Mouse (Mus musculus): Measurements from ENCODE around the gene Snf8. TPM values are rescaled to one million over a fixed set of nuclear protein-coding genes. Genes with fewer than 3 reads are reported as not detected.

The Snf8 gene
- total and polyA plus RNA-seq, 3 experiments: 70.8 to 199 (median 113) TPM

DNA sequence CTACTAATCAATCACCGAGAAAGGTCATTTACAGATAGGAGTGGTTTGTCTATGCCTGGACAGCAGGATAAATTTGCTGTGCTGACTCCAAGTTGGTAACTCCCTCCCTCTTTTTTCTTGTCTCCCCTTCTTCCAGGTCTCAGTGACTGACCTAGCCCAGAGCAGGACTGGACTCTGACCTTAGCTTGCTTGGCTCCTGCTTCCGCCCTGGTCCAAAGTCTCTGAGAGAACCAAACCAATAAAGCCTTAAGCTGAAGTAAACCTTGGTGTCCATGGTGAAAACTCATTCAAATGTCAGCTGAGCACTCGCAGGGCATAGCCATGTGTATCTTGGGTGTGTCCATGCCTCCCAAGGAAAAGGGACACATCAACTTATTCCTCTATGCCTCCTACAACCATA lies 4.1 kb upstream of the Snf8 start:
- H3K9ac ChIP-seq (ENCODE audit: insufficient read depth, low read depth): no peak overlapping the region
- no peak overlapping the region for H3K4me2 ChIP-seq (ENCODE audit: insufficient read depth, low read depth, poor library complexity, severe bottlenecking)
- peaks cover 4% of the 10 kb centered on the region for H3K27me3 ChIP-seq (replicated peaks)
- peaks cover 0 to 1% of the 10 kb centered on the region in 2 experiments for H3K36me3 ChIP-seq (replicated peaks in 1 of 2; ENCODE audit: control insufficient read depth in 1 of 2, insufficient read depth in 1 of 2, low read length in 1 of 2)
- DNase-seq (ENCODE audit: extremely low read depth): no peak
- H3K4me3 ChIP-seq (replicated peaks in 1 of 3; ENCODE audit: low read depth in 2 of 3, low read length in 2 of 3, poor library complexity in 1 of 3): no peak overlapping the region
- no peak overlapping the region for H3K27ac ChIP-seq (ENCODE audit: insufficient read depth, low read depth)
- peaks cover 2 to 16% of the 10 kb centered on the region in 2 experiments; a peak in 2 of 4 replicates for H3K4me1 ChIP-seq (ENCODE audit: control insufficient read depth in 1 of 2, insufficient read depth in 2 of 2)
- peaks cover 8% of the 10 kb centered on the region for H3K79me2 ChIP-seq (replicated peaks; ENCODE audit: control insufficient read depth, extremely low read depth, insufficient read depth, poor library complexity, severe bottlenecking)
- in situ Hi-C loops (cut with MboI; ENCODE audit: low pct_ligation_motif_present, low pct_unique_long_range_greater_than_20kb, low sequenced_read_pairs): no loop called here
- no peaks in the 10 kb centered on the region for H3K9me3 ChIP-seq (replicated peaks; ENCODE audit: low read length)
- dilution Hi-C loops (cut with MboI; ENCODE audit: extremely low pct_ligation_motif_present, extremely low pct_unique_long_range_greater_than_20kb, low sequenced_read_pairs): no loop called here
- no peak for TF ChIP-seq CHD2 (IDR thresholded peaks at IDR 0.05; ENCODE audit: low read length)
- no peak for TF ChIP-seq RCOR1 (conservative IDR thresholded peaks at IDR 0.05; ENCODE audit: low read depth, low read length)
- TF ChIP-seq EP300 (IDR thresholded peaks at IDR 0.05; ENCODE audit: low read length): no peak
- no peak for TF ChIP-seq ZNF384 (IDR thresholded peaks at IDR 0.05; ENCODE audit: low read depth, low read length)
- TF ChIP-seq E2F4 (IDR thresholded peaks at IDR 0.05; ENCODE audit: insufficient replicate concordance, low read depth, low read length): no peak
- TF ChIP-seq MAZ (IDR thresholded peaks at IDR 0.05; ENCODE audit: low read depth, low read length): no peak
- no peak for TF ChIP-seq HCFC1 (IDR thresholded peaks at IDR 0.05; ENCODE audit: low read depth, low read length)
- no peak for TF ChIP-seq NRF1 (IDR thresholded peaks at IDR 0.05; ENCODE audit: low read depth, low read length)
- no peak for TF ChIP-seq SMC3 (IDR thresholded peaks at IDR 0.05; ENCODE audit: low read depth, low read length)
- no peak for TF ChIP-seq GABPA (IDR thresholded peaks at IDR 0.05; ENCODE audit: insufficient replicate concordance, low read depth, low read length)
- no peak for TF ChIP-seq ZMIZ1 (IDR thresholded peaks at IDR 0.05; ENCODE audit: low read depth, low read length)
- TF ChIP-seq KAT2A (IDR thresholded peaks at IDR 0.05; ENCODE audit: insufficient replicate concordance, low read length): no peak
- no peak for TF ChIP-seq BHLHE40 (IDR thresholded peaks at IDR 0.05; ENCODE audit: low read depth, low read length)
- TF ChIP-seq JUND (conservative IDR thresholded peaks at IDR 0.05; ENCODE audit: low read depth, low read length): no peak

DNA sequence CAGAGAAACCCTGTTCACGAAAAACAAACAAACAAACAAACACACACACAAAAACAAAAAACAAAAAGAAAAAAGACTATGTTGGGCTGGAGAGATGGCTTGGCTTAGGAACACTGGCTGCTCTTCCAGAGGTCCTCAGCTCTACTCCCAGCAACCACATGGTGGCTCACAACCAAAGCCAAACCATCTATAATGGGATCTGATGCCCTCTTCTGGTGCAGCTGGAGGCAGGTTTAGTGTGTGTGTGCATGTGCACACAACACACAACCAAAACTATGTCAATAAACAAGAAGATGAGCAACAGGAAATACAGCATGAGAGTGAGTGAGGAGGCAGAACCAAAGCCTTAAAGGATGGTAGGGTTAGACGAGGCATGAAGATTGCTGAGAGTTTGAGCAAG lies 3.0 kb upstream of the Snf8 start:
- in situ Hi-C loops (cut with MboI; ENCODE audit: low pct_ligation_motif_present, low pct_unique_long_range_greater_than_20kb, low sequenced_read_pairs) (no loop called here), dilution Hi-C loops (cut with MboI; ENCODE audit: extremely low pct_ligation_motif_present, extremely low pct_unique_long_range_greater_than_20kb, low sequenced_read_pairs) (no loop called here)
- peaks cover 0 to 7% of the 10 kb centered on the region in 2 experiments for H3K36me3 ChIP-seq (replicated peaks in 1 of 2; ENCODE audit: control insufficient read depth in 1 of 2, insufficient read depth in 1 of 2, low read length in 1 of 2)
- H3K4me3 ChIP-seq (replicated peaks in 1 of 3; ENCODE audit: low read depth in 2 of 3, low read length in 2 of 3, poor library complexity in 1 of 3): no peak overlapping the region
- peaks cover under 1% of the 10 kb centered on the region for H3K27me3 ChIP-seq (replicated peaks)
- peaks cover 20% of the 10 kb centered on the region for H3K79me2 ChIP-seq (replicated peaks; ENCODE audit: control insufficient read depth, extremely low read depth, insufficient read depth, poor library complexity, severe bottlenecking)
- no peaks in the 10 kb centered on the region for H3K9me3 ChIP-seq (replicated peaks; ENCODE audit: low read length)
- H3K4me1 ChIP-seq (ENCODE audit: control insufficient read depth in 1 of 2, insufficient read depth in 2 of 2): peaks cover 6 to 27% of the 10 kb centered on the region in 2 experiments; a peak in 3 of 4 replicates
- H3K27ac ChIP-seq (ENCODE audit: insufficient read depth, low read depth): no peak overlapping the region
- H3K9ac ChIP-seq (ENCODE audit: insufficient read depth, low read depth): no peak overlapping the region
- TF ChIP-seq SMC3 (IDR thresholded peaks at IDR 0.05; ENCODE audit: low read depth, low read length): peak; percentile 68
- no peak for TF ChIP-seq SIN3A (IDR thresholded peaks at IDR 0.05; ENCODE audit: low read length)
- TF ChIP-seq RAD21 (IDR thresholded peaks at IDR 0.05; ENCODE audit: low read depth, low read length): peak; percentile 36
- peak in 1 of 2 experiments; percentile 93; a peak in 2 of 4 replicates for TF ChIP-seq CTCF (conservative IDR thresholded peaks at IDR 0.05 in 1 of 2, IDR thresholded peaks at IDR 0.05 in 1 of 2; ENCODE audit: low read depth in 2 of 2, low read length in 2 of 2)
- no peak for TF ChIP-seq MXI1 (IDR thresholded peaks at IDR 0.05; ENCODE audit: low read depth, low read length)
- peak; percentile 17; the same call in 1 of the 2 replicates for TF ChIP-seq NELFE (IDR thresholded peaks at IDR 0.05; ENCODE audit: low read depth, low read length)
- 0 out of 2 replicates have a peak, but pooled peaks have one; percentile 17 for TF ChIP-seq BHLHE40 (IDR thresholded peaks at IDR 0.05; ENCODE audit: low read depth, low read length)
- no peak for DNase-seq (ENCODE audit: extremely low read depth)
- no peak overlapping the region for H3K4me2 ChIP-seq (ENCODE audit: insufficient read depth, low read depth, poor library complexity, severe bottlenecking)
